In the genomic region with DNA sequence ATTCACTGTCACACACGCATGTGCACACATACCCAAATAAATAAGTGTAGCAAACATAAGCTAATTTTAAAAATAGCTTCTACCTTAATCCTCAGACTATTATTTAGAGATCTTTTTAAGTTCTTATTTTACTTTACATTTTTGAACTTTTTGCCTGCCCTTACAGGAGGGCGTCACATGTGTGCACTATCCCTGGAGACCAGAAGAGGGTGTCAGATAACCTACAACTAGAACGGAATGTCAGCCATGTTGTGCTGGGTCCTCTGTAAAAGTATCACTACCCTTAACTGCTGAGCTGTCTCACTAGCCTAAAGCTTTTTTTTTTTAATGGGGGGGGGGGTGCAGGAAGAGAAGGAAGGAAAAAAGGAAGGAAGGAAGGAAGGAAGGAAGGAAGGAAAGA, we compare ENCODE assay signal across 18 mouse cellular contexts.
DNase-seq lines count a peak whose midpoint lies in the region; ATAC-seq and TF ChIP-seq lines count a peak whose summit lies in the region.
"Had no signal": no experiment of that assay in that cellular context is flagged by ENCODE, and none has a peak within 500 bp of the region (broad histone marks: within the 10 kb centered on the region; RNA-seq: fewer than 3 reads in every experiment).

No protein-coding gene starts in this region.

- peak; percentile 33 for TF ChIP-seq CTCF in hindbrain, postnatal 0 days (IDR thresholded peaks at IDR 0.05; ENCODE audit: low read depth)
- peak; percentile 49 for TF ChIP-seq CTCF in midbrain, postnatal 0 days (IDR thresholded peaks at IDR 0.05)

- peak; percentile 40 for DNase-seq in embryo, embryonic 10 days (ENCODE audit: low spot score)
- DNase-seq in embryo, embryonic 10.5 days (ENCODE audit: low spot score) = no peak
- no peak for DNase-seq in hindbrain, postnatal 0 days (ENCODE audit: low spot score)
- no peak for DNase-seq in hindbrain, embryonic 10.5 days (ENCODE audit: low spot score)
- no peak for DNase-seq in midbrain, postnatal 0 days (ENCODE audit: low spot score)
- DNase-seq in kidney, adult 9 months = no peak
- DNase-seq: cerebellum, adult 18-20 months; heart, adult 18-20 months; kidney, adult 8-10 months; lung, postnatal 4 days; midbrain, embryonic 14.5 days; thymus, postnatal 4 days had no signal

- H3K36me3 ChIP-seq in hindbrain, postnatal 0 days (ENCODE audit: insufficient read depth, low read length) = no peaks in the 10 kb centered on the region
- H3K36me3 ChIP-seq in hindbrain, embryonic 10.5 days = no peaks in the 10 kb centered on the region
- H3K36me3 ChIP-seq in midbrain, postnatal 0 days (ENCODE audit: insufficient read depth, low read length) = no peaks in the 10 kb centered on the region
- H3K36me3 ChIP-seq in midbrain, embryonic 16.5 days (ENCODE audit: control insufficient read depth, insufficient read depth, low read length) = no peaks in the 10 kb centered on the region
- H3K36me3 ChIP-seq: G1E; liver, embryonic 12.5 days; stomach, embryonic 15.5 days had no signal

- no peaks in the 10 kb centered on the region for H3K9me3 ChIP-seq in hindbrain, postnatal 0 days (ENCODE audit: low read length)
- no peaks in the 10 kb centered on the region for H3K9me3 ChIP-seq in hindbrain, embryonic 10.5 days
- no peaks in the 10 kb centered on the region for H3K9me3 ChIP-seq in midbrain, postnatal 0 days (ENCODE audit: low read length)
- H3K9me3 ChIP-seq in midbrain, embryonic 16.5 days (replicated peaks; ENCODE audit: control insufficient read depth, low read length, poor library complexity, severe bottlenecking) = no peaks in the 10 kb centered on the region
- H3K9me3 ChIP-seq: liver, embryonic 12.5 days; stomach, embryonic 15.5 days had no signal

- no peak overlapping the region for H3K27ac ChIP-seq in hindbrain, postnatal 0 days
- no peak overlapping the region for H3K27ac ChIP-seq in hindbrain, embryonic 10.5 days
- no peak overlapping the region for H3K27ac ChIP-seq in midbrain, postnatal 0 days (ENCODE audit: low read depth, low read length)
- no peak overlapping the region for H3K27ac ChIP-seq in midbrain, embryonic 16.5 days (ENCODE audit: low read length)
- H3K27ac ChIP-seq: hindbrain, embryonic 14.5 days; liver, embryonic 12.5 days; stomach, embryonic 15.5 days had no signal

- peaks cover 4% of the 10 kb centered on the region; the same call in 1 of the 2 replicates for H3K4me1 ChIP-seq in hindbrain, postnatal 0 days (ENCODE audit: insufficient read depth, low read length)
- peaks cover 27% of the 10 kb centered on the region for H3K4me1 ChIP-seq in hindbrain, embryonic 10.5 days (replicated peaks)
- peaks cover 11% of the 10 kb centered on the region; the same call in 1 of the 2 replicates for H3K4me1 ChIP-seq in midbrain, postnatal 0 days (ENCODE audit: insufficient read depth, low read length)
- H3K4me1 ChIP-seq in midbrain, embryonic 16.5 days (ENCODE audit: control insufficient read depth, insufficient read depth, low read length) = peaks cover 11% of the 10 kb centered on the region

- H3K4me3 ChIP-seq in hindbrain, postnatal 0 days (ENCODE audit: low read length) = no peak overlapping the region
- H3K4me3 ChIP-seq in hindbrain, embryonic 10.5 days = no peak overlapping the region
- no peak overlapping the region for H3K4me3 ChIP-seq in midbrain, postnatal 0 days (ENCODE audit: low read depth, low read length)
- no peak overlapping the region for H3K4me3 ChIP-seq in midbrain, embryonic 16.5 days (ENCODE audit: low read depth, low read length)
- H3K4me3 ChIP-seq: stomach, embryonic 15.5 days had no signal

- 88% methylated on average over 3 of the region's 3 CpGs for WGBS in hindbrain, postnatal 0 days
- 78% methylated on average over 3 of the region's 3 CpGs for WGBS in hindbrain, embryonic 10.5 days
- 96% methylated on average over 3 of the region's 3 CpGs for WGBS in midbrain, postnatal 0 days
- WGBS in midbrain, embryonic 16.5 days = 95% methylated on average over 3 of the region's 3 CpGs

- no peaks in the 10 kb centered on the region for H3K27me3 ChIP-seq in hindbrain, postnatal 0 days (ENCODE audit: insufficient read depth, low read length)
- H3K27me3 ChIP-seq in hindbrain, embryonic 10.5 days (ENCODE audit: insufficient read depth, poor library complexity, severe bottlenecking) = no peaks in the 10 kb centered on the region
- no peaks in the 10 kb centered on the region for H3K27me3 ChIP-seq in midbrain, postnatal 0 days (ENCODE audit: insufficient read depth, low read length)
- no peaks in the 10 kb centered on the region for H3K27me3 ChIP-seq in midbrain, embryonic 16.5 days (ENCODE audit: control insufficient read depth, insufficient read depth, low read depth, low read length)
- H3K27me3 ChIP-seq: liver, embryonic 12.5 days; stomach, embryonic 15.5 days had no signal

- ATAC-seq in hindbrain, postnatal 0 days = no peak
- ATAC-seq in midbrain, postnatal 0 days (ENCODE audit: low FRiP score) = no peak
- ATAC-seq in midbrain, embryonic 16.5 days = no peak
- no peak for ATAC-seq in frontal cortex, adult (ENCODE audit: low TSS enrichment)
- ATAC-seq: liver, embryonic 12.5 days had no signal

- H3K4me2 ChIP-seq in hindbrain, postnatal 0 days (ENCODE audit: low read depth, low read length) = no peak overlapping the region
- H3K4me2 ChIP-seq in midbrain, postnatal 0 days (ENCODE audit: low read depth, low read length, poor library complexity, severe bottlenecking) = no peak overlapping the region
- H3K4me2 ChIP-seq in midbrain, embryonic 16.5 days (ENCODE audit: low read length) = no peak overlapping the region
- H3K4me2 ChIP-seq: hindbrain, embryonic 14.5 days; stomach, embryonic 15.5 days had no signal

- no peak overlapping the region for H3K9ac ChIP-seq in hindbrain, postnatal 0 days (replicated peaks; ENCODE audit: low read length)
- no peak overlapping the region for H3K9ac ChIP-seq in midbrain, postnatal 0 days (replicated peaks; ENCODE audit: low read length, poor library complexity, severe bottlenecking)
- H3K9ac ChIP-seq in midbrain, embryonic 16.5 days (ENCODE audit: low read depth, low read length) = no peak overlapping the region
- H3K9ac ChIP-seq: hindbrain, embryonic 14.5 days; liver, embryonic 12.5 days; stomach, embryonic 15.5 days had no signal
